ENCODE assay signal across 7 mouse cellular contexts in the genomic region with DNA sequence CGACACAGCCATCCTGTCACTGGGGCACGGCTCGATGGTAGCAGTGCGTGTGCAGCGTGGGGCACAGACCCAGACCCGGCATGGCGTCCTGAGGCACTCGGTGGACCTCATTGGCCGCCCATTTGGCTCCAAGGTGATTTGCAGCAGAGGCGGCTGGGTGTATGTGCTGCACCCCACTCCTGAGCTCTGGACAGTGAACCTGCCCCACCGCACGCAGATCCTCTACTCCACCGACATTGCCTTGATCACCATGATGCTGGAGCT. TPM values are rescaled to one million over a fixed set of nuclear protein-coding genes. Genes with fewer than 3 reads are reported as not detected.
A peak's percentile ranks its signal among the peaks of the same experiment; 100 is the strongest.
DNase-seq lines count a peak whose midpoint lies in the region; ATAC-seq and TF ChIP-seq lines count a peak whose summit lies in the region.

No protein-coding gene starts in this region.

- no peak overlapping the region for H3K27ac ChIP-seq in lung, embryonic 16.5 days (ENCODE audit: low read length)
- peak overlapping the region; percentile 95 for H3K27ac ChIP-seq in forebrain, embryonic 10.5 days
- H3K27ac ChIP-seq in limb, embryonic 12.5 days = no peak overlapping the region
- H3K27ac ChIP-seq in small intestine, adult 2 months (ENCODE audit: insufficient read depth, low read depth, low read length) = no peak overlapping the region

- no peaks in the 10 kb centered on the region for H3K9me3 ChIP-seq in lung, embryonic 16.5 days (ENCODE audit: control insufficient read depth, low read length)
- no peaks in the 10 kb centered on the region for H3K9me3 ChIP-seq in forebrain, embryonic 10.5 days
- H3K9me3 ChIP-seq in limb, embryonic 12.5 days = no peaks in the 10 kb centered on the region

- TF ChIP-seq CTCF in small intestine, adult 2 months (IDR thresholded peaks at IDR 0.05; ENCODE audit: extremely low read depth, insufficient read length, insufficient replicate concordance, low read depth, low read length) = no peak

- peak overlapping the region; percentile 96 for H3K4me2 ChIP-seq in lung, embryonic 16.5 days (ENCODE audit: low read depth, low read length)
- peak overlapping the region; percentile 97 for H3K4me2 ChIP-seq in limb, embryonic 12.5 days

- no peak for DNase-seq in lung, postnatal 36 days
- DNase-seq in forebrain, embryonic 10.5 days (ENCODE audit: extremely low spot score, low spot score) = no peak
- no peak for DNase-seq in urinary bladder, postnatal 36 days (ENCODE audit: low spot score in 2 of 2)
- no peak for DNase-seq in adrenal gland, adult 2 months

- no peak for ATAC-seq in lung, embryonic 16.5 days (ENCODE audit: low read depth)
- ATAC-seq in limb, embryonic 12.5 days (ENCODE audit: insufficient number of reproducible peaks, insufficient read depth, low FRiP score, low TSS enrichment, low read depth) = no peak

- H3K27me3 ChIP-seq in lung, embryonic 16.5 days (ENCODE audit: control insufficient read depth, insufficient read depth, low read depth, low read length) = peaks cover 6% of the 10 kb centered on the region
- peaks cover 32% of the 10 kb centered on the region for H3K27me3 ChIP-seq in forebrain, embryonic 10.5 days (ENCODE audit: poor library complexity, severe bottlenecking)
- peaks cover 24% of the 10 kb centered on the region for H3K27me3 ChIP-seq in limb, embryonic 12.5 days
- H3K27me3 ChIP-seq in small intestine, adult 2 months (ENCODE audit: control insufficient read depth, insufficient read depth, low read length) = no peaks in the 10 kb centered on the region

- peak overlapping the region; percentile 92 for H3K4me3 ChIP-seq in lung, embryonic 16.5 days (ENCODE audit: low read length)
- H3K4me3 ChIP-seq in forebrain, embryonic 10.5 days = peak overlapping the region; percentile 98
- H3K4me3 ChIP-seq in limb, embryonic 12.5 days (replicated peaks) = peak overlapping the region; percentile 92
- peak overlapping the region; percentile 88 for H3K4me3 ChIP-seq in small intestine, adult 2 months (ENCODE audit: low read depth, low read length)

- 3% methylated on average over 13 of the region's 13 CpGs for WGBS in lung, embryonic 16.5 days
- 8% methylated on average over 13 of the region's 13 CpGs for WGBS in forebrain, embryonic 10.5 days
- 5% methylated on average over 13 of the region's 13 CpGs for WGBS in limb, embryonic 12.5 days
- 2% methylated on average over 13 of the region's 13 CpGs for WGBS in small intestine, adult 2 months

- H3K4me1 ChIP-seq in lung, embryonic 16.5 days (replicated peaks; ENCODE audit: control insufficient read depth, insufficient read depth, low read length) = peaks cover 23% of the 10 kb centered on the region
- peaks cover 50% of the 10 kb centered on the region for H3K4me1 ChIP-seq in forebrain, embryonic 10.5 days
- peaks cover 18% of the 10 kb centered on the region for H3K4me1 ChIP-seq in limb, embryonic 12.5 days (replicated peaks)
- peaks cover 31% of the 10 kb centered on the region for H3K4me1 ChIP-seq in small intestine, adult 2 months (ENCODE audit: control insufficient read depth, insufficient read depth, insufficient read length, low read length)

- no peak for TF ChIP-seq POLR2A in small intestine, adult 2 months (IDR thresholded peaks at IDR 0.05; ENCODE audit: low read depth, low read length)

- H3K36me3 ChIP-seq in lung, embryonic 16.5 days (ENCODE audit: control insufficient read depth, insufficient read depth, low read length) = 0 out of 2 replicates have a peak, but pooled peaks cover 3% of the 10 kb centered on the region
- peaks cover 46% of the 10 kb centered on the region for H3K36me3 ChIP-seq in forebrain, embryonic 10.5 days (replicated peaks)
- H3K36me3 ChIP-seq in limb, embryonic 12.5 days = peaks cover 27% of the 10 kb centered on the region; the same call in 1 of the 2 replicates
- peaks cover 11% of the 10 kb centered on the region for H3K36me3 ChIP-seq in small intestine, adult 2 months (ENCODE audit: control insufficient read depth, insufficient read depth, low read length)

- H3K9ac ChIP-seq in lung, embryonic 16.5 days (ENCODE audit: low read length) = peak overlapping the region; percentile 88
- peak overlapping the region; percentile 61 for H3K9ac ChIP-seq in limb, embryonic 12.5 days (replicated peaks)

RNA-seq across cellular contexts. Expression of a gene that starts 0.7 kb away (rescaled TPM):
- polyA plus RNA-seq in lung, embryonic 16.5 days (2015; fragmentation: Nextera tagmentation; extraction: Ambion mirVana) = 7.0 and 7.2 TPM in 2 replicates
- polyA plus RNA-seq in forebrain, embryonic 10.5 days (2016; fragmentation: Nextera tagmentation; extraction: Ambion mirVana) = 23.7 and 23.8 TPM in 2 replicates
- 10.4 and 11.4 TPM in 2 replicates for polyA plus RNA-seq in limb, embryonic 12.5 days (2016; fragmentation: Nextera tagmentation; extraction: Ambion mirVana)
- 24.9 and 33.6 TPM in 2 replicates for polyA plus RNA-seq in small intestine, adult 2 months (2012; rRNA removed)
- total RNA-seq in adrenal gland, adult 2 months (2021) = 10 to 100 TPM; 13.7 to 15.8 TPM
- 74.9 and 79.6 TPM in 2 replicates for polyA plus RNA-seq in adrenal gland, adult 2 months (2012; rRNA removed)

RNA-seq across cellular contexts. Expression of a gene that starts 6.5 kb away (rescaled TPM):
- 210 and 218 TPM in 2 replicates for polyA plus RNA-seq in lung, embryonic 16.5 days (2015; fragmentation: Nextera tagmentation; extraction: Ambion mirVana)
- 1,567 and 1,577 TPM in 2 replicates for polyA plus RNA-seq in forebrain, embryonic 10.5 days (2016; fragmentation: Nextera tagmentation; extraction: Ambion mirVana)
- 102 and 112 TPM in 2 replicates for polyA plus RNA-seq in limb, embryonic 12.5 days (2016; fragmentation: Nextera tagmentation; extraction: Ambion mirVana)
- polyA plus RNA-seq in small intestine, adult 2 months (2012; rRNA removed) = 599 and 1,328 TPM in 2 replicates
- total RNA-seq in adrenal gland, adult 2 months (2021) = 10 to 100 TPM; 30.9 to 96.5 TPM
- polyA plus RNA-seq in adrenal gland, adult 2 months (2012; rRNA removed) = 192 and 265 TPM in 2 replicates

RNA-seq across cellular contexts. Expression of a gene that starts 34.5 kb away (rescaled TPM):
- 50.2 and 50.7 TPM in 2 replicates for polyA plus RNA-seq in lung, embryonic 16.5 days (2015; fragmentation: Nextera tagmentation; extraction: Ambion mirVana)
- 56.5 and 57.5 TPM in 2 replicates for polyA plus RNA-seq in forebrain, embryonic 10.5 days (2016; fragmentation: Nextera tagmentation; extraction: Ambion mirVana)
- polyA plus RNA-seq in limb, embryonic 12.5 days (2016; fragmentation: Nextera tagmentation; extraction: Ambion mirVana) = 60.5 and 60.9 TPM in 2 replicates
- 3.4 and 5.5 TPM in 2 replicates for polyA plus RNA-seq in small intestine, adult 2 months (2012; rRNA removed)
- total RNA-seq in adrenal gland, adult 2 months (2021) = 10 to 100 TPM; 32.5 to 37.7 TPM
- 8.0 and 12.0 TPM in 2 replicates for polyA plus RNA-seq in adrenal gland, adult 2 months (2012; rRNA removed)

RNA-seq across cellular contexts. Expression of a gene that starts 34.5 kb away (rescaled TPM):
- 45.7 and 47.0 TPM in 2 replicates for polyA plus RNA-seq in lung, embryonic 16.5 days (2015; fragmentation: Nextera tagmentation; extraction: Ambion mirVana)
- polyA plus RNA-seq in forebrain, embryonic 10.5 days (2016; fragmentation: Nextera tagmentation; extraction: Ambion mirVana) = 57.9 and 62.6 TPM in 2 replicates
- polyA plus RNA-seq in limb, embryonic 12.5 days (2016; fragmentation: Nextera tagmentation; extraction: Ambion mirVana) = 59.3 and 63.8 TPM in 2 replicates
- 12.1 and 16.7 TPM in 2 replicates for polyA plus RNA-seq in small intestine, adult 2 months (2012; rRNA removed)
- total RNA-seq in adrenal gland, adult 2 months (2021) = 10 to 100 TPM; 67.7 to 70.0 TPM
- 191 and 279 TPM in 2 replicates for polyA plus RNA-seq in adrenal gland, adult 2 months (2012; rRNA removed)
